Mouse (Mus musculus): Measurements from ENCODE around the gene Slc35b2.

Gene Slc35b2

GRCm38 (mm10) chr17:45545278-45545961 lies 18.3 kb upstream of the Slc35b2 start:
- no peak for DNase-seq (ENCODE audit: low spot score)

GRCm38 (mm10) chr17:45546941-45547340 lies 16.7 kb upstream of the Slc35b2 start:
- DNase-seq (ENCODE audit: low spot score): no peak

GRCm38 (mm10) chr17:45547461-45548190 lies 16.0 kb upstream of the Slc35b2 start:
- DNase-seq (ENCODE audit: low spot score): no peak

GRCm38 (mm10) chr17:45548541-45549512 lies 14.8 kb upstream of the Slc35b2 start:
- no peak for DNase-seq (ENCODE audit: low spot score)

- no peak for DNase-seq (ENCODE audit: low spot score)
Observed at GRCm38 (mm10) chr17:45549617-45550181, 14.0 kb upstream of the Slc35b2 start, which contains the start of gene Tmem151b. Gene Tmem151b, minus strand, starts transcription at chr17:45549677.

GRCm38 (mm10) chr17:45550253-45550652 lies 13.4 kb upstream of the Slc35b2 start:
- DNase-seq (ENCODE audit: low spot score): no peak

- DNase-seq (ENCODE audit: low spot score): no peak
Observed at GRCm38 (mm10) chr17:45551249-45551796, 12.4 kb upstream of the Slc35b2 start.

GRCm38 (mm10) chr17:45551816-45552451 lies 11.7 kb upstream of the Slc35b2 start:
- DNase-seq (ENCODE audit: low spot score): peak; percentile 79

GRCm38 (mm10) chr17:45553065-45553464 lies 10.6 kb upstream of the Slc35b2 start:
- DNase-seq (ENCODE audit: low spot score): no peak

- DNase-seq (ENCODE audit: low spot score): no peak
Observed at GRCm38 (mm10) chr17:45554420-45554819, 9.3 kb upstream of the Slc35b2 start.

- peak; percentile 96 for DNase-seq (ENCODE audit: low spot score)
Observed at GRCm38 (mm10) chr17:45555452-45556106, 8.1 kb upstream of the Slc35b2 start, which contains the start of gene Nfkbie. Gene Nfkbie, plus strand, starts transcription at chr17:45555703.

- no peak for DNase-seq (ENCODE audit: low spot score)
Observed at GRCm38 (mm10) chr17:45556107-45556489, 7.6 kb upstream of the Slc35b2 start.

- DNase-seq (ENCODE audit: low spot score): no peak
Observed at GRCm38 (mm10) chr17:45556514-45557245, 7.0 kb upstream of the Slc35b2 start.

- no peak for DNase-seq (ENCODE audit: low spot score)
Observed at GRCm38 (mm10) chr17:45557246-45557824, 6.3 kb upstream of the Slc35b2 start.

- no peak for DNase-seq (ENCODE audit: low spot score)
Observed at GRCm38 (mm10) chr17:45557998-45558862, 5.4 kb upstream of the Slc35b2 start.

GRCm38 (mm10) chr17:45559732-45560525 lies 3.7 kb upstream of the Slc35b2 start:
- DNase-seq (ENCODE audit: low spot score): no peak

GRCm38 (mm10) chr17:45563216-45563615 lies 458 bp upstream of the Slc35b2 start:
- no peak for DNase-seq (ENCODE audit: low spot score)

Measured in lung, postnatal 25 days (tissue).